Mouse (Mus musculus): ENCODE measurements around the gene Tgfbi.

DNA sequence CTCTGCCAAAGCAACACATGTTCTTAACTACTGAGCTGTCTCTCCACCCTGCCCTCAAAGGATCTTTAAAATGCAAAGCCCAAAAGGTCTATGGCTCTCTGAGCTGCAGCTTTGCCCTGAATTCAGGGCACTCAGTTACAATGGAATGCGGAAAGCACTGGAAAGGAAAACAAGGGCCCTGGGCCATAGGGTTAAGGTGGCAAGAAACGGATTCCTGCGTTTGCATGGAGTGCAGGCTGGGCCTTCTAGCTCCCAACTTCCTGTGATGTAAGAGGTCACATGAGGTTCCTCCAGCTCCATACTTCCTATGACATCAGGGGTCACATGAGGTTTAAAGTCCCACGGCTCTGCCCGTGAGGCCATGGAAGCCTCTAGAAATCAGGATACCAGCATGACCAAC is 44.9 kb downstream of the Tgfbi start:
- TF ChIP-seq CTCF (IDR thresholded peaks at IDR 0.05; ENCODE audit: borderline replicate concordance, insufficient read depth, low read length): no peak
- no peak for TF ChIP-seq POLR2A (IDR thresholded peaks at IDR 0.05; ENCODE audit: low read depth, low read length)
